Mouse (Mus musculus): ENCODE measurements around the gene Scd1.
A peak's percentile ranks its signal among the peaks of the same experiment; 100 is the strongest.
"Not testable (repeated sequence)": the region's sequence is repeated elsewhere in the genome, so short reads cannot be mapped to it uniquely, and the experiment has no call there.

The Scd1 gene

GRCm38 (mm10) chr19:44396742-44397141 is 10.9 kb downstream of the Scd1 start:
- no peak for DNase-seq

- DNase-seq: no peak
These were observed 12.7 kb downstream of the Scd1 start for GRCm38 (mm10) chr19:44394972-44395371.

DNA sequence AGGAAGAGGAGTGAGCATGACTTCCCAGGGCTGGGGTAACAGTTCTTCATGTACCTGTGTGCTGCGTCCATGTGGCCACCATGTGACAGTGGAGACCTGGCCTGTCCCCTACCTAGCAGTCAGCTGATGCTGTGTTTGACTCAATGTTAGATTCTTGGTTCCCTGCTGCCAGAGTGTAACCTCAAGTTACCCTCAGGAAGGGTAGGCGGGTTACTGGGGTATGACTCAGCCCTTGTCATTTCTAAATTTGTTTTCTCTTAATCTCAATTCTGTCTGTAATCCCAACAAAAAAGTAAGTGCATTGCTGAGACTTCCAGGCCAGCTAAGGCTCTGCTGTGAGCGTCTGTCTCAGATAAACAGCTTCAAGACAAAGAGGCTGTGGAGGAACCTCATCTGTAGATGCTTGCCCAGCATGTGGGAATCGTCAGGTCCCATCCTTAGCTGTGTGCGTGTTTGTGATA is 13.7 kb downstream of the Scd1 start:
- no peak for DNase-seq

DNA sequence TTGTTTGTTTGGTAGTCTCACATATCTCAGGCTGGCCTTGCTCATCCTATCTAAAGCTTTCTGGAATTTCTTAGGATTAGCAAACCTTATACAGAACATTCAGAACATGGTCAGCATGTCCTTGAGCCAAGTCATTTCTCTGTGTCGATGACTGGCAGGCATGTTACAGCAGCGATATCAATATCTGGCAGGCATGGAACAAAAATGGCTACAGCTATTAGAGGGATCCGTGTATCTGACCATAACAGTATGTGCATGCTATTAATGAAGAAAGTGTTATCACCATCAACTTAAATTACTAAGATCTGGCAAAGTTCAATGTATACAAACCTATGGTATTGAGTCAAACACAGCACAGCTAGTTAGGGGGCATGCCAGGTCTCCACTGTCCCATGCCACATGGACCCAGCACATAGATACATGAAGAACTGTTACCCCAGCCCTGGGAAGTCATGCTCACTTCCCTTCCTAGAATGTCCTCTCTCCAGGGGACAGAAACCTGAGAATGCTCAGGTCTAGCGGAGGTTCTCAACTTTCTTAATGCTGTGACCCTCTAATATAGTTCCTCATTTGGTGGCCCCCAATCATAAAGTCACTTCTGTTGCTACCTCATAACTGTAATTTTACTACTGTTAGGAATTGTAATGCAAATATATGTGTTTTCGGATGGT is 15.2 kb downstream of the Scd1 start:
- no peak for DNase-seq

DNA sequence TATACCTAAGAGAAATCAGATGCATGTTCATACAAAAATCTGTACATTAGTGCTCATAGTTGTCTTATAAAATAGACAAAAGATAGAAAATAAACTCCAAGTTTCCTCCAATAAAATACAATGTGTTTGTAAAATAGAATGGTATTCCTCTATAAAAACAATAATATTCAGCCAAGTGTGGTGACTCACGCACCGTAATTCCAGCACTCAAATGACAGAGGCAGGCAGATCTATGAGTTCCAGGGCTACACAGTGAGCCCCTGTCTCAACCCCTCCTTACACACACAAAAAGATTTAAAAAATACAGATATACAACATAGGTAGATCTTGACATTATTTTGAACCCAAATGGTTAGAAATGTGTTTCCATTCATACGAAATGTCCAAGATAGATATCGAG is 15.8 kb downstream of the Scd1 start:
- DNase-seq: no peak

- no peak for DNase-seq
These were observed 18.2 kb downstream of the Scd1 start for GRCm38 (mm10) chr19:44389507-44389906.

GRCm38 (mm10) chr19:44388475-44389428 is 18.9 kb downstream of the Scd1 start:
- peak; percentile 97 for DNase-seq

DNA sequence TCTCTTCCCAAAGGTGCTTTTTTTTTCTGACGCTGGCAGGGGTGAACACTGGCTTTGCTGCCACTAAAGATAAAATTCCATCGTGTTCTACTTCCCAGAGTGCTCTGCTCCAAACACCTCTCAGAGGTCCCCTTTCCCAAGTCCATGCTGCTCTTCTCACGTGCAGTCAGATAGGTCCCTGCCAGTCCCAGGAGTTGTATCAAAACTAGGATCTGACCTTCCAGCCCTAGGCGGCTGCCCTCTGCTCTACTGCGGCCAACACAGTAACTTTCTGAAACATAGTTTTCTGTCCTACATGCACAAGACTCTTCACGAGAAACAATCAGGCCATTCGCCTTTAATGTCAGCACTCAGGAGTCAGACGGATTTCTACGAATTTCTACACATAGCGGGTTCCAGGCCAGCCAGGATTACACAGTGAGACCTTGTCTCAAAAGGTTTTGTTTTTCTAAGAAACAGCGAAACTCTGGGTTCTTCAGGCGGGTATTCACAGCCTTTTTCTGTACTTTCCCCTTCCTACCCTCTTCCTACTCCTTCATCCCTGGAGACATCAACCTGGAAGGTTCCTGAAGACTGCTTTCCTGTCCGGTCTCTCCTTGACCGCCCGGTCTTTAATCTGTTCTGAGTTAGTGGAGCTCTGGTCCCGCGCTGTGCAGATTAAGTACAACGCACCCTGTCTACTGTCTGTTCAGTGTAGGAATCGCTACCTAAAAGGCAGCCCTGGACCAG is 19.8 kb downstream of the Scd1 start:
- DNase-seq: no peak

GRCm38 (mm10) chr19:44387089-44387671 is 20.5 kb downstream of the Scd1 start:
- DNase-seq: no peak

DNA sequence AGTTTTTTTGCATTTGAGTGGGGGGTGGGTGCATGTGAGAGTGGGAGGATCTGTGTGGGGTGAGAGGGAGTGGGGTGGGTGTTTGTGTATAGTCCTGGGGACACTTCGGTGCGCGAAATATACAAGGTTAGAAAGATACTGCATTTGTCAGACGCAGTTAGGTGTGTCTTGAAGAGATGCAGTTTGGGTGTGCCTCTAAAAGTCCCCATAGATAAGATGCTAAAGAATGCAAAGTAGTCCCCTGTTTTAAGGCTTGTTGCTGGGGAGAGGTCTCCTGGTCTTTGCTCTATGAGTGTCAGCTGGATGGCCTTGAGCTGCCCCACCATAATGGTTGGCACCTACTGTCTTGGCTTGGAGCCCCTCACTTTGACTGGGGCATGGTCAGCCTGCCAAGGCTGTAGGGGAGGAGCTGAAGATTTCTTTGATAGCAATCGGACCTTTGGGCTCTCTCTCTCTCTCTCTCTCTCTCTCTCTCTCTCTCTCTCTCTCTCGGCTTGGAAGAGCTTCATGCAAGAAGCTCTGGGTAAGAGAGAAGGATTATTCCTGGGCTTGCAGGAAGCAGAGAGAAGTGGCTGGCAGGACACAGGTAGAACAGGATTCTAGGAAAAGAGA is 21.7 kb downstream of the Scd1 start:
- no peak for DNase-seq

- DNase-seq: no peak
These were observed 24.9 kb downstream of the Scd1 start for GRCm38 (mm10) chr19:44382682-44383321.

DNA sequence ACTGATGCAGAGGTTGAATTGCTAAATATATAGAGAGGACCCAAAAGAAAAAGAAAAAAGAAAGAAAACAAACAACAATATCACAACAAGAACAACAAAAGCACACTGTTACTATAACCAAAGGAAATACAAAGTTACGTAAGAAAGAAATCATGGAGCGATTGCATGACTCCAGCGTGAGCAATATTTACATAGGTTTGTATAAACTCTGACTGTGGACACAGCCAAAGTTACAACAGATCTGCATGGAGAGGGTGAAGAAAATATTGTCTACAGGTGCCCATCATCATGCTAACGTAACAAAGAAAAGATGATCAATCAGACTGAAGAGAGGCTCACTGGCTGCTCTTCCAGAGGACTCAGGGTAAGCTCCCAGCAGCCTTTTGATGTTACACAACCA is 27.6 kb downstream of the Scd1 start:
- DNase-seq: no peak

DNA sequence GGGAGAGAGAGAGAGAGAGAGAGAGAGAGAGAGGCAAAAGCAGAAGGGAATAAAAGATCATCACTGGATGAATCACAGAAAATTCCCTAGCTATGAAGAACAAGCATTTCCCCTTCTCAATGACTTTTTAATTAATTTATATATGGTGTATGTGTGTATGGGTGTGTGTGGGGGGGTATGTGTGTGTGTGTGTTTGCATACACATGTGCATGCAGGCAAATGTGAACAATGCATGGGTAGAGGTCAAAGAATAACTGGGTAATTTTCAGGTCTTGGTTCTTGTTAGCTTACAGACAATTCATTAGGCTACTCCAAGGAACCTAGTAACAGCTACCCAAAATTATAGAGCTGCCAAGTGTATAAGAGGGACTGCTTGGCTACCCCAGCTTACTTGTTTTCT is 28.6 kb downstream of the Scd1 start:
- DNase-seq: no peak

- DNase-seq: no peak
These were observed 29.9 kb downstream of the Scd1 start for GRCm38 (mm10) chr19:44377629-44378375.

GRCm38 (mm10) chr19:44376511-44376951 is 31.1 kb downstream of the Scd1 start:
- no peak for DNase-seq

DNA sequence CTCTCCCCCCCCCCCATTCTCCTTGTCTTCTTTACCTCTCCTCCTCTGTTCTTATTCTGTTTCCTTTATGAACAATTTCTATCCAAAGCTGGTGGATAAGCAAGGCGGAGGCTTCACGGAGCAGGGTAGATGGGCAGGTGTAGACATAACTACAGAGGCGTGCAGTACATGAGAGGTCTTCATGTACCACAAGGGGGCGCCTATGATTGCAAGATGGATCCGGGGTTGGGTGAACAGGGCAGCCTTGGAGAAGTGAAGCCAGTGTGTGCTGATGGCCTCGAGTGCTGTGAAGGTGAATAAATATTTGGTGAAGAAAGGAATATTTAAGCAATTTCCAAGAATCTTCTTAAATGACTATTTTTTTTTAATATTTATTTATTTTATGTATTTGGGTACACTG is 34.7 kb downstream of the Scd1 start:
- DNase-seq: peak; percentile 90

DNA sequence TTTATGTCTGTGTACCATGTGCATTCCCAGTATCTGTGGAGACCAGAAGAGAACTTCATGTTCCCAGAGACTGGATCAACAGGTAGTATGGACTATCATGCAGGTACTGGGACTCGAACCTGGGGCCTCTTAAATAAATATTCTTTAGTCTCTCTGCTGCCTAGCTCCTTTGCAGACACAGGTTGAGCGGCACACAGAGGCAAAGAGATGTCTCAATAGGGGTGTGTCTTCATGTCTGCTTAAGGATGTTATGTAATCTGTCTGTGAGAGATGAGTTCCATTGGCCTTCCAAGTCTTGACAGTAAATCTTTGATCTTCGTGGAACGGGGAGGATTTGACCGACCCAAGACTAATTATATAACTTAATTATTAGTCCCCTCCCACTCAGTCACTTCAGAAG is 37.4 kb downstream of the Scd1 start:
- no peak for DNase-seq

- no peak for DNase-seq
These were observed 38.3 kb downstream of the Scd1 start for GRCm38 (mm10) chr19:44369371-44369770.

GRCm38 (mm10) chr19:44367076-44367475 is 40.6 kb downstream of the Scd1 start:
- DNase-seq: not testable (repeated sequence)

- DNase-seq: no peak
These were observed 41.9 kb downstream of the Scd1 start for GRCm38 (mm10) chr19:44365733-44366132.

DNA sequence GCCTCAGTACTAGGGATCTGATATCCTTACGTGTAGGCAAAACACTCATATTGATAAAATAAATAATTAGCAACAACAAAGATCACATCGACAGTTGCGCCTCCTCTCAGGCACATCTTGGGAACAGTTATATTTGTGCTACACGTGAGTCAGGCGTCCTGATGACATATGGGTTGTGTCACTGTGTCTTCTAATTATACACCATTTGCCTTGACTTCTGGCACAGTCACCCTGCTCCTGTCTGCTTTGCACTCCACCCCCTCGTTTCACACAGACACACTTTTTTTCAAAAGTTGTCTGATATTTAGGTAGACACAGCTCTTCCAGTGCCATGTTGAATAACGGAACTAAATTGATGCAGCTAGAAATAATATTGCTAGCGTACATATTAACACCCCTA is 43.6 kb downstream of the Scd1 start:
- no peak for DNase-seq
